Mouse (Mus musculus) thymus, postnatal 25 days (tissue): ENCODE data around the gene Speg.
A peak's percentile ranks its signal among the peaks of the same experiment; 100 is the strongest.

Experiments
- DNase-seq: peaks from one replicate; pipeline ENCODE4 v3.0.0; 2022

Gene Speg

GRCm38 (mm10) chr1:75374950-75375936 is at the start of gene Speg:
TSS of gene Speg (plus strand) at chr1:75375297.
- no peak for DNase-seq

GRCm38 (mm10) chr1:75327461-75327860 is 47.6 kb upstream of the Speg start:
- DNase-seq, result no peak

- DNase-seq, result no peak
Measured at GRCm38 (mm10) chr1:75331271-75331670, 43.8 kb upstream of the Speg start.

- no peak for DNase-seq
Measured at GRCm38 (mm10) chr1:75336461-75336860, 38.6 kb upstream of the Speg start.

- DNase-seq, result no peak
Measured at GRCm38 (mm10) chr1:75337097-75337496, 38.0 kb upstream of the Speg start.

GRCm38 (mm10) chr1:75338091-75338694 is 36.9 kb upstream of the Speg start:
- DNase-seq, result no peak

- no peak for DNase-seq
Measured at GRCm38 (mm10) chr1:75339337-75339736, 35.8 kb upstream of the Speg start.

- no peak for DNase-seq
Measured at GRCm38 (mm10) chr1:75340519-75340918, 34.6 kb upstream of the Speg start.

GRCm38 (mm10) chr1:75342874-75343416 is 32.2 kb upstream of the Speg start:
- DNase-seq, result peak; percentile 24

- DNase-seq, result no peak
Measured at GRCm38 (mm10) chr1:75344291-75345035, 30.6 kb upstream of the Speg start.

- DNase-seq, result no peak
Measured at GRCm38 (mm10) chr1:75345036-75345935, 29.8 kb upstream of the Speg start.

- no peak for DNase-seq
Measured at GRCm38 (mm10) chr1:75347279-75347678, 27.8 kb upstream of the Speg start.

GRCm38 (mm10) chr1:75349275-75349674 is 25.8 kb upstream of the Speg start:
- no peak for DNase-seq

GRCm38 (mm10) chr1:75357261-75357660 is 17.8 kb upstream of the Speg start:
- DNase-seq, result no peak

- DNase-seq, result no peak
Measured at GRCm38 (mm10) chr1:75358009-75358408, 17.1 kb upstream of the Speg start.

- no peak for DNase-seq
Measured at GRCm38 (mm10) chr1:75359346-75359745, 15.8 kb upstream of the Speg start.

GRCm38 (mm10) chr1:75360112-75361031 is 14.7 kb upstream of the Speg start, which contains the start of gene Des:
TSS of gene Des (plus strand) at chr1:75360329.
- DNase-seq, result no peak

- no peak for DNase-seq
Measured at GRCm38 (mm10) chr1:75361123-75361522, 14.0 kb upstream of the Speg start.

GRCm38 (mm10) chr1:75361750-75362149 is 13.3 kb upstream of the Speg start:
- DNase-seq, result no peak

GRCm38 (mm10) chr1:75363868-75364267 is 11.2 kb upstream of the Speg start:
- DNase-seq, result no peak
